Comparison of ENCODE assay signal across 8 mouse cellular contexts in the genomic region with DNA sequence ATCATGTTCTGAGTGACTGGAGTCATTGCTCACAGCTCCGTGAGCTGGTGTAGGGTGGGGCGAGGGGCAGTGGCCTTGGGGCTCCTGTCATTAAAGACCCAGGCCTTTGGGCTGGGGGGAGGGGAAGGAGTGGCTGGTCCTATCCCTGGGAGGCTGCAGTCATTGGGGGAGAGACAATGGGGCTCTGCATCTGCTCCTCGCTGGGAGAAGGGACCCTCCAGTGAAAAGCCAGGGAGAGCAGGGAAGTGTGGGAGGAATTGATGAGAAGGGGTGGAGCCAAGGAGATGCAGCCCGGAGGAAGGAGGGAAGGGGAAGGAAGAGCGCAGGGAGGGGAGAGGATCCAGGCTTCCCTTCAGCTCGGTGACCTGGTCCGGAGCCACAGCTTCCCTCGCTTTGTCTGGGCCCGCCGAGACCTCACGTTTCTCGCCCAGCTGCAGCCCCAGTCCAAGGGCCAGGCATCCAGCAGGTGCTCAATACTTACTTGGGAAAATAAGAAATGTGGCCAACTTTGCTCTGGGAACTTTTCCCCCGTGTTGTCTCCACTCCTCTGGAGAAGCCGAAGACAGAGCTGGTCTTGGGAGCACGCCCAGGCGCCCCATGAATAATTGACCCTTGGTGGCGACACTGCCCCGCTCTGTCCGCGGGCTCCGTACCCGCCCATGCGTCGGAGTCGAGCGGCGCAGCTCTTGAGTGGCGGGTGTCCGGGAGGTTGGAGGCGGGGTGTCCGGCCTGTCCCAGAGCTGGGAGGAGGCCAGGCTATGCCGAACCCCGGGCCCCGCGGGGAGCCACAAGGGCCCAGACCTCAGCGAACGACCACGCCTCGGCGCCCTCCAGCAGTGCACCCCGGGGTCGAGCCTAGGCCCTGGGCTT. TPM values are rescaled to one million over a fixed set of nuclear protein-coding genes. Genes with fewer than 3 reads are reported as not detected.
A peak's percentile ranks its signal among the peaks of the same experiment; 100 is the strongest.
DNase-seq lines count a peak whose midpoint lies in the region; ATAC-seq lines count a peak whose summit lies in the region.

A gene (plus strand): TSS at position 294 of the 870 bp plus-strand sequence.

- peaks cover 26% of the 10 kb centered on the region; the same call in 1 of the 2 replicates for H3K4me1 ChIP-seq in heart, embryonic 11.5 days (ENCODE audit: control insufficient read depth, insufficient read depth, low read length)
- peaks cover 28% of the 10 kb centered on the region for H3K4me1 ChIP-seq in kidney, embryonic 16.5 days (ENCODE audit: insufficient read depth, low read length)
- peaks cover 50% of the 10 kb centered on the region for H3K4me1 ChIP-seq in liver, embryonic 13.5 days (replicated peaks)
- H3K4me1 ChIP-seq in stomach, embryonic 14.5 days (ENCODE audit: control insufficient read depth, insufficient read depth, low read length): peaks cover 3% of the 10 kb centered on the region; the same call in 1 of the 2 replicates

- H3K4me2 ChIP-seq in heart, embryonic 11.5 days: peak within 1 kb of the TSS; percentile 95
- peak within 1 kb of the TSS; percentile 98 for H3K4me2 ChIP-seq in kidney, embryonic 16.5 days (replicated peaks; ENCODE audit: low read depth, low read length)
- peak within 1 kb of the TSS; percentile 96 for H3K4me2 ChIP-seq in liver, embryonic 13.5 days
- peak within 1 kb of the TSS; percentile 92 for H3K4me2 ChIP-seq in stomach, embryonic 14.5 days (replicated peaks; ENCODE audit: low read depth, low read length)

- peak within 1 kb of the TSS; percentile 89 for H3K4me3 ChIP-seq in heart, embryonic 11.5 days (ENCODE audit: low read depth, low read length)
- H3K4me3 ChIP-seq in kidney, embryonic 16.5 days (ENCODE audit: low read length): peak within 1 kb of the TSS; percentile 61
- peak within 1 kb of the TSS; percentile 75 for H3K4me3 ChIP-seq in liver, embryonic 13.5 days (replicated peaks)
- peak within 1 kb of the TSS; percentile 93 for H3K4me3 ChIP-seq in stomach, embryonic 14.5 days (ENCODE audit: low read depth, low read length)

- H3K9me3 ChIP-seq in heart, embryonic 11.5 days (replicated peaks; ENCODE audit: control insufficient read depth, low read length): no peaks in the 10 kb centered on the region
- no peaks in the 10 kb centered on the region for H3K9me3 ChIP-seq in kidney, embryonic 16.5 days (ENCODE audit: low read length)
- no peaks in the 10 kb centered on the region for H3K9me3 ChIP-seq in liver, embryonic 13.5 days (replicated peaks)
- no peaks in the 10 kb centered on the region for H3K9me3 ChIP-seq in stomach, embryonic 14.5 days (ENCODE audit: control insufficient read depth, low read depth, low read length)

- no peaks in the 10 kb centered on the region for H3K27me3 ChIP-seq in heart, embryonic 11.5 days (ENCODE audit: control insufficient read depth, insufficient read depth, low read length)
- H3K27me3 ChIP-seq in kidney, embryonic 16.5 days (ENCODE audit: insufficient read depth, low read length): no peaks in the 10 kb centered on the region
- peaks cover 31% of the 10 kb centered on the region for H3K27me3 ChIP-seq in liver, embryonic 13.5 days
- no peaks in the 10 kb centered on the region for H3K27me3 ChIP-seq in stomach, embryonic 14.5 days (ENCODE audit: control insufficient read depth, insufficient read depth, low read length)

- WGBS in heart, embryonic 11.5 days (ENCODE audit: insufficient replicate concordance): 1% methylated on average over 42 of the region's 42 CpGs
- under 1% methylated on average over 42 of the region's 42 CpGs for WGBS in kidney, embryonic 16.5 days
- WGBS in liver, embryonic 13.5 days (ENCODE audit: insufficient replicate concordance): 1% methylated on average over 42 of the region's 42 CpGs
- under 1% methylated on average over 41 of the region's 42 CpGs for WGBS in stomach, embryonic 14.5 days

- peak within 1 kb of the TSS; percentile 97 for H3K9ac ChIP-seq in heart, embryonic 11.5 days (ENCODE audit: low read depth, low read length)
- peak within 1 kb of the TSS; percentile 96 for H3K9ac ChIP-seq in kidney, embryonic 16.5 days (replicated peaks; ENCODE audit: low read length)
- H3K9ac ChIP-seq in liver, embryonic 13.5 days: peak within 1 kb of the TSS; percentile 80
- peak within 1 kb of the TSS; percentile 94 for H3K9ac ChIP-seq in stomach, embryonic 14.5 days (replicated peaks; ENCODE audit: low read depth, low read length)

- H3K27ac ChIP-seq in heart, embryonic 11.5 days (ENCODE audit: low read depth, low read length): peak within 1 kb of the TSS; percentile 96
- H3K27ac ChIP-seq in kidney, embryonic 16.5 days (ENCODE audit: low read length): peak within 1 kb of the TSS; percentile 99
- H3K27ac ChIP-seq in liver, embryonic 13.5 days: peak within 1 kb of the TSS; percentile 88
- H3K27ac ChIP-seq in stomach, embryonic 14.5 days (ENCODE audit: low read length): peak within 1 kb of the TSS; percentile 97

- H3K36me3 ChIP-seq in heart, embryonic 11.5 days (ENCODE audit: control insufficient read depth, insufficient read depth, low read length): no peaks in the 10 kb centered on the region
- H3K36me3 ChIP-seq in kidney, embryonic 16.5 days (ENCODE audit: insufficient read depth, low read length): no peaks in the 10 kb centered on the region
- no peaks in the 10 kb centered on the region for H3K36me3 ChIP-seq in liver, embryonic 13.5 days
- H3K36me3 ChIP-seq in stomach, embryonic 14.5 days (ENCODE audit: control insufficient read depth, insufficient read depth, low read length): no peaks in the 10 kb centered on the region

- peak; percentile 89 for DNase-seq in 416B (ENCODE audit: low read depth)
- DNase-seq in adrenal gland, postnatal 4 days (ENCODE audit: low spot score in 2 of 2): peak; percentile 68 to 79
- peak; percentile 54 for DNase-seq in liver, embryonic 13.5 days
- peak; percentile 41 for DNase-seq in naive thymus-derived CD4-positive, alpha-beta T cell, adult 2 months (ENCODE audit: low read depth)

- peak; percentile 62; the same call in 1 of the 2 replicates for ATAC-seq in erythroid progenitor cell, adult 5-6 weeks (replicated peaks; ENCODE audit: low FRiP score, poor library complexity, severe bottlenecking)
- peak; percentile 77 for ATAC-seq in heart, embryonic 11.5 days (replicated peaks; ENCODE audit: insufficient number of reproducible peaks, low FRiP score, low TSS enrichment)
- ATAC-seq in kidney, embryonic 16.5 days (ENCODE audit: low FRiP score, low TSS enrichment): peak; percentile 91
- ATAC-seq in liver, embryonic 13.5 days (ENCODE audit: low read depth): peak; percentile 84
- ATAC-seq in stomach, embryonic 14.5 days (ENCODE audit: insufficient number of reproducible peaks, insufficient read depth, low FRiP score, low read depth): peak; percentile 84

RNA-seq across cellular contexts. Expression of the gene that starts here (rescaled TPM):
- 10 to 100 TPM; 25.2 to 25.5 TPM for total RNA-seq in adrenal gland, postnatal 4 days (2021)
- 5.4 and 10.9 TPM in 2 replicates for total RNA-seq in erythroid progenitor cell, adult 5-6 weeks (2015; ENCODE audit: low replicate concordance)
- 2.4 and 3.6 TPM in 2 replicates for total RNA-seq in erythroid progenitor cell, adult 5-6 weeks (2017; ENCODE audit: low replicate concordance)
- polyA plus RNA-seq in heart, embryonic 11.5 days (2014; fragmentation: Nextera tagmentation; extraction: Ambion mirVana): 11.2 and 11.8 TPM in 2 replicates
- polyA plus RNA-seq in kidney, embryonic 16.5 days (2015; fragmentation: Nextera tagmentation; extraction: Ambion mirVana): 22.6 and 24.7 TPM in 2 replicates
- 3.9 and 5.2 TPM in 2 replicates for polyA plus RNA-seq in liver, embryonic 13.5 days (2015; fragmentation: Nextera tagmentation; extraction: Ambion mirVana)
- polyA plus RNA-seq in stomach, embryonic 14.5 days (2014; fragmentation: Nextera tagmentation; extraction: Ambion mirVana): 16.4 and 16.6 TPM in 2 replicates

Comparison
In these comparisons a context has a peak if more than half of its experiments do, and no peak if none do; other contexts are left out.
1. Peak in every context shown above with its lines: DNase-seq, ATAC-seq, H3K4me3 ChIP-seq and H3K27ac ChIP-seq.